Mouse (Mus musculus): ENCODE results near the gene H6pd.

DNA sequence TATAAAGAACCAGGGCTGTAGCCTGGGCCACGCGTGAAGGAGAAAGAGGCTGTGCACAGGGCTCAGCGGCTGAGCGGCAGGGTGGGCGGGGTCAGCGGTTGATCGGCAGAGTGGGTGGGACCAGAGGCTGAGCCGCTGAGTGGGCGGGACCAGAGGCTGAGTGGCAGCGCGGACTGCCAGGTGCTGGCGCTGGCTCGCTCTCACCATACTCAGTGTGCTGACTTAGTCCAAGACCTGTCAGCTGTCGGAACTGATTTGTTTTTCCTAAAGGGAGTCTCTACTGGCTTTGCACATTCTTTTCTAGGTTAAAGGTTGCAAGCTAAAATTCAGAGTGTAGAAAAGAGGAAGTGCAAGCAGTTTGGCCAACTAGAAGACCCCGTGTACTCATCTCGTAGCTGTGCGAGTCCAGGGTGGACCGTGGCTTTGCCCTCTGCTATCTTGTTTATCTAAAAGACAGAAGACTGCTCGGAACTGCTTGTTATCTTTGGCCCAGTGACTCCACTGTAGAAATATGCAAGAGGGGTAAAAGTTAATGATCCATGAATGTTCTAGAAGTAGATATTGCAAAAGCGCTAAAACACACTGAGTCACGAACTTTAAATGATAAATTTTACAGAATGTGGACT lies 19.8 kb downstream of the H6pd start:
- no peak for TF ChIP-seq CTCF (IDR thresholded peaks at IDR 0.05; ENCODE audit: extremely low read depth, insufficient read depth, low read length)
- no peak for TF ChIP-seq POLR2A (IDR thresholded peaks at IDR 0.05; ENCODE audit: extremely low read depth, insufficient read depth, low read length)
